Mouse (Mus musculus): ENCODE data around the gene Spen.

DNA sequence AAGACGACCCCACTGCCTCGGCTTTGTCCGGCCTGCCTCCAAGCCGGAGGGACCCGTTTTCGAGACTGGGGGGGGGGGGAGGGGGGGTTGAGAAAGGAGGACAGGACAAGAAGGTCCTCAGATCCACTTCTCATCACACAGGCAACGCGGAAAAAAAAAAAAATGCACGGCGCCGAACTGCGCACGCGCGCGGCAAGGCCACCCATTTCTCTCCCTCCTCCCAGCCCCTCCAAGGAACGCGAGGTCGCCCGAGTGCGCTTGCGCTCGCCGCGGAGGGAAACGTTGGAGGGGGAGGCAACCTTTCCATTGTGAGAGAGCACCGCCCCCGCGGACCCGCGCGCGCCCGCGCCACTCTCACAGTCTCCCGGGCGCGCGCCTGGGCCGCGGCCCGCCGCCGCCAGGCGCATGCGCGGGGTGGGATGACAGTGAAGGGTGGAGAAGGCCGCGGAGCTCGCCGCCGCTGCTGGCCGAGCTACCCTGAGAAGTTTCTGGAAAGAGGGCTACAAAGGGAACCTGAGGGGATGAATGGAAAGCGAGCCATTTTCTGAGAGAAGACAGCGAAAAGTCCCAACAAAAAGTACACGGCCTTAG, 7.4 kb upstream of the Spen start:
- TF ChIP-seq CTCF (IDR thresholded peaks at IDR 0.05; ENCODE audit: borderline replicate concordance, control insufficient read depth, extremely low read depth, insufficient read depth, low read length, poor library complexity) (peak; percentile 49; the same call in 1 of the 2 replicates), POLR2A (IDR thresholded peaks at IDR 0.05; ENCODE audit: control insufficient read depth, extremely low read depth, insufficient read depth, low read length, poor library complexity) (peak; percentile 96)

All from thymus, adult 2 months (tissue).